Mouse (Mus musculus): Measurements from ENCODE around the gene Tle3.

GRCm38 (mm10) chr9:61452081-61452480, 79.9 kb downstream of the Tle3 start:
- TF ChIP-seq CTCF (IDR thresholded peaks at IDR 0.05; ENCODE audit: low read depth, low read length) (no peak), POLR2A (IDR thresholded peaks at IDR 0.05; ENCODE audit: extremely low read depth, insufficient read depth, low read length) (no peak)

All from liver, adult 2 months (tissue).